Mouse (Mus musculus) heart, postnatal 0 days (tissue): ENCODE data around the gene Ctsf.

Experiments
- CTCF ChIP-seq: IDR thresholded peaks from 2 replicates; pipeline ENCODE4 v1.5.1; 2016; ENCODE audit warnings: antibody characterized with exemption, control low read depth, low read depth
- EP300 ChIP-seq: IDR thresholded peaks from 2 replicates; pipeline ENCODE4 v1.6.1; 2016; ENCODE audit warnings: antibody characterized with exemption, low read depth

DNA sequence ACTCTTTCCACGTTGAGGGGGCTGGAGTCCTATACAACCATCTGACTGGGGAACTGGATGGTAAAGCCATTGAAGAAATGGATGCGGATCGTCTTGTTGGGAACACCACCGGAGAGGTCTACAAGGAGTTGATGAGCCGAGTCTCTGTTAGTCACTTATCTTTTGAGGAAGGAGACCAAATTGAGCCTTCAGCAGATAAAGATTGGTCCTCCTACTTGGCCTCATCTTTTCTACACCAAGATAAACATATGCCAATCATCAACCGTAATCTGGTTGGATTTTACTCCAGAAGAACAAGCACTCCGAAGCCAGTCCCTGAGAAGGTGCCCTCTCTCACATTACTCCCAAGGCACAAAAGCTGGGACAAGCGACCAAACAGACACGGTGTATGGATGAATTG is 14.1 kb upstream of the Ctsf start:
- TF ChIP-seq CTCF (no peak), EP300 (no peak)
